Mouse (Mus musculus): ENCODE measurements at regions not wholly inside any gene's neighbourhood (a gene's known extent, or its start where the extent isn't known, plus 50 kb on each side); places are given as distances from the start of the nearest gene placed in this dataset.

GRCm38 (mm10) chr12:56275556-56276242, 70.0 kb downstream of the Mbip start:
- Histone ChIP-seq H3K4me2 (ENCODE audit: insufficient read depth, low read depth, poor library complexity, severe bottlenecking) (no peak overlapping the region), H3K27me3 (replicated peaks) (no peaks in the 10 kb centered on the region), H3K9ac (ENCODE audit: insufficient read depth, low read depth) (no peak overlapping the region), H3K9me3 (replicated peaks; ENCODE audit: low read length) (no peaks in the 10 kb centered on the region), H3K4me3 (replicated peaks in 1 of 3; ENCODE audit: low read depth in 2 of 3, low read length in 2 of 3, poor library complexity in 1 of 3) (no peak overlapping the region), H3K79me2 (replicated peaks; ENCODE audit: control insufficient read depth, extremely low read depth, insufficient read depth, poor library complexity, severe bottlenecking) (no peaks in the 10 kb centered on the region), H3K27ac (ENCODE audit: insufficient read depth, low read depth) (no peak overlapping the region), H3K36me3 (replicated peaks in 1 of 2; ENCODE audit: control insufficient read depth in 1 of 2, insufficient read depth in 1 of 2, low read length in 1 of 2) (no peaks in the 10 kb centered on the region), H3K4me1 (ENCODE audit: control insufficient read depth in 1 of 2, insufficient read depth in 2 of 2) (peaks cover 2 to 3% of the 10 kb centered on the region in 2 experiments; a peak in 2 of 4 replicates)
- in situ Hi-C loops (cut with MboI; ENCODE audit: low pct_ligation_motif_present, low pct_unique_long_range_greater_than_20kb, low sequenced_read_pairs) (no loop called here), dilution Hi-C loops (cut with MboI; ENCODE audit: extremely low pct_ligation_motif_present, extremely low pct_unique_long_range_greater_than_20kb, low sequenced_read_pairs) (no loop called here)
- TF ChIP-seq ETS1 (conservative IDR thresholded peaks at IDR 0.05; ENCODE audit: low read depth, low read length) (no peak), JUND (conservative IDR thresholded peaks at IDR 0.05; ENCODE audit: low read depth, low read length) (no peak), NELFE (IDR thresholded peaks at IDR 0.05; ENCODE audit: low read depth, low read length) (no peak), PAX5 (IDR thresholded peaks at IDR 0.05; ENCODE audit: low read length) (no peak), MAZ (IDR thresholded peaks at IDR 0.05; ENCODE audit: low read depth, low read length) (no peak), HCFC1 (IDR thresholded peaks at IDR 0.05; ENCODE audit: low read depth, low read length) (no peak), NRF1 (IDR thresholded peaks at IDR 0.05; ENCODE audit: low read depth, low read length) (no peak), CHD1 (IDR thresholded peaks at IDR 0.05; ENCODE audit: low read depth, low read length) (no peak)
- DNase-seq (ENCODE audit: extremely low read depth): no peak

- TF ChIP-seq POLR2A (IDR thresholded peaks at IDR 0.05; ENCODE audit: low read depth, low read length): no peak
- no peak for TF ChIP-seq HCFC1 (IDR thresholded peaks at IDR 0.05; ENCODE audit: low read depth, low read length)
- no peak for TF ChIP-seq JUND (conservative IDR thresholded peaks at IDR 0.05; ENCODE audit: low read depth, low read length)
- no peak for TF ChIP-seq BHLHE40 (IDR thresholded peaks at IDR 0.05; ENCODE audit: low read depth, low read length)
- TF ChIP-seq EP300 (IDR thresholded peaks at IDR 0.05; ENCODE audit: low read length): no peak
- TF ChIP-seq MAFK (IDR thresholded peaks at IDR 0.05; ENCODE audit: insufficient replicate concordance, low read length): no peak
- TF ChIP-seq UBTF (IDR thresholded peaks at IDR 0.05; ENCODE audit: low read depth, low read length): no peak
- no peak for TF ChIP-seq ZMIZ1 (IDR thresholded peaks at IDR 0.05; ENCODE audit: low read depth, low read length)
- DNase-seq (ENCODE audit: extremely low read depth): no peak
- H3K27ac ChIP-seq (ENCODE audit: insufficient read depth, low read depth): no peak overlapping the region
- H3K4me3 ChIP-seq (replicated peaks in 1 of 3; ENCODE audit: low read depth in 2 of 3, low read length in 2 of 3, poor library complexity in 1 of 3): no peak overlapping the region
- no peaks in the 10 kb centered on the region for H3K27me3 ChIP-seq (replicated peaks)
- H3K4me2 ChIP-seq (ENCODE audit: insufficient read depth, low read depth, poor library complexity, severe bottlenecking): no peak overlapping the region
- dilution Hi-C loops (cut with MboI; ENCODE audit: extremely low pct_ligation_motif_present, extremely low pct_unique_long_range_greater_than_20kb, low sequenced_read_pairs): no loop called here
- no peak overlapping the region for H3K9ac ChIP-seq (ENCODE audit: insufficient read depth, low read depth)
- H3K79me2 ChIP-seq (replicated peaks; ENCODE audit: control insufficient read depth, extremely low read depth, insufficient read depth, poor library complexity, severe bottlenecking): no peaks in the 10 kb centered on the region
- no peaks in the 10 kb centered on the region for H3K36me3 ChIP-seq (replicated peaks in 1 of 2; ENCODE audit: control insufficient read depth in 1 of 2, insufficient read depth in 1 of 2, low read length in 1 of 2)
- no peaks in the 10 kb centered on the region for H3K9me3 ChIP-seq (replicated peaks; ENCODE audit: low read length)
- in situ Hi-C loops (cut with MboI; ENCODE audit: low pct_ligation_motif_present, low pct_unique_long_range_greater_than_20kb, low sequenced_read_pairs): no loop called here
- no peaks in the 10 kb centered on the region for H3K4me1 ChIP-seq (ENCODE audit: control insufficient read depth in 1 of 2, insufficient read depth in 2 of 2)
Observed at GRCm38 (mm10) chr12:56265049-56265448, 80.6 kb downstream of the Mbip start.

All from CH12.LX (cell line).